Mouse (Mus musculus): Measurements from ENCODE around the gene Catsper4. TPM values are rescaled to one million over a fixed set of nuclear protein-coding genes. Genes with fewer than 3 reads are reported as not detected.

Gene Catsper4
- polyA plus RNA-seq, 1 experiment from 2014 or later: 0.60 TPM

- 78% methylated on average over 2 of the region's 2 CpGs for WGBS
- ATAC-seq: no peak
- Histone ChIP-seq H3K4me3 (ENCODE audit: low read length) (no peak overlapping the region), H3K27me3 (replicated peaks; ENCODE audit: control insufficient read depth, insufficient read depth, low read length) (no peaks in the 10 kb centered on the region), H3K36me3 (ENCODE audit: control insufficient read depth, insufficient read depth, low read length) (no peaks in the 10 kb centered on the region), H3K4me1 (ENCODE audit: control insufficient read depth, insufficient read depth, low read length) (no peaks in the 10 kb centered on the region), H3K27ac (ENCODE audit: low read length) (no peak overlapping the region), H3K9ac (ENCODE audit: low read depth, low read length) (no peak overlapping the region), H3K9me3 (ENCODE audit: control insufficient read depth, low read length) (no peaks in the 10 kb centered on the region), H3K4me2 (ENCODE audit: low read depth, low read length) (no peak overlapping the region)
Measured at GRCm38 (mm10) chr4:134199371-134199770, 27.8 kb downstream of the Catsper4 start.

DNA sequence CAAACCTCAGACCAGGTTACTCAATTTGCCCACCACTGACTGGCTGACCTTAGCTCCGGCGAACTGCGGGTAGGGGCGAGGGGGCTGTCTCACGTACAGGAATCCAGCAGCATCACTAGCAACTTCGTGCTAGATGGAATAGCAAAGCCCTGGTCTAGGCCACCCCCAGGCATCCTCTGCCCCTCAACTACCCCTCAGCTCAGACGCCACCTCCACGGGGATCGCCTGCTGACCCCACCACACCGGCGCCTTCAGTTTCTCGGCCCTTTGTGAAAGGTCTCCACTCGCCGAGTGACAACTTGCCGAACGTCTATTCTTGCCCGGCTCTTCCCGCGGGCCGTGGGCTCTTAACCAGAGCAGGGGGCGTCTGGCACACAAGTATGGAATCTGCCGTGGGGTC is 40.9 kb downstream of the Catsper4 start:
- ATAC-seq: no peak
- H3K27ac ChIP-seq (ENCODE audit: low read length): peak overlapping the region; percentile 57

GRCm38 (mm10) chr4:134185569-134185968 is 41.6 kb downstream of the Catsper4 start:
- WGBS: 82% methylated on average over 3 of the region's 3 CpGs
- Histone ChIP-seq H3K4me1 (ENCODE audit: control insufficient read depth, insufficient read depth, low read length) (peaks cover 7% of the 10 kb centered on the region), H3K4me3 (ENCODE audit: low read length) (peak overlapping the region; percentile 79), H3K27me3 (replicated peaks; ENCODE audit: control insufficient read depth, insufficient read depth, low read length) (no peaks in the 10 kb centered on the region), H3K4me2 (ENCODE audit: low read depth, low read length) (peak overlapping the region; percentile 96), H3K9me3 (ENCODE audit: control insufficient read depth, low read length) (no peaks in the 10 kb centered on the region), H3K9ac (ENCODE audit: low read depth, low read length) (peak overlapping the region; percentile 87), H3K36me3 (ENCODE audit: control insufficient read depth, insufficient read depth, low read length) (no peaks in the 10 kb centered on the region), H3K27ac (ENCODE audit: low read length) (no peak overlapping the region)
- no peak for ATAC-seq

More for the DNA sequence above, 40.9 kb downstream of the Catsper4 start:
- Histone ChIP-seq H3K4me2 (ENCODE audit: low read depth, low read length) (peak overlapping the region; percentile 96), H3K4me3 (ENCODE audit: low read length) (peak overlapping the region; percentile 79), H3K9me3 (ENCODE audit: control insufficient read depth, low read length) (no peaks in the 10 kb centered on the region), H3K9ac (ENCODE audit: low read depth, low read length) (peak overlapping the region; percentile 87), H3K36me3 (ENCODE audit: control insufficient read depth, insufficient read depth, low read length) (no peaks in the 10 kb centered on the region), H3K27me3 (replicated peaks; ENCODE audit: control insufficient read depth, insufficient read depth, low read length) (no peaks in the 10 kb centered on the region), H3K4me1 (ENCODE audit: control insufficient read depth, insufficient read depth, low read length) (peaks cover 7% of the 10 kb centered on the region)
- under 1% methylated on average over 22 of the region's 22 CpGs for WGBS

DNA sequence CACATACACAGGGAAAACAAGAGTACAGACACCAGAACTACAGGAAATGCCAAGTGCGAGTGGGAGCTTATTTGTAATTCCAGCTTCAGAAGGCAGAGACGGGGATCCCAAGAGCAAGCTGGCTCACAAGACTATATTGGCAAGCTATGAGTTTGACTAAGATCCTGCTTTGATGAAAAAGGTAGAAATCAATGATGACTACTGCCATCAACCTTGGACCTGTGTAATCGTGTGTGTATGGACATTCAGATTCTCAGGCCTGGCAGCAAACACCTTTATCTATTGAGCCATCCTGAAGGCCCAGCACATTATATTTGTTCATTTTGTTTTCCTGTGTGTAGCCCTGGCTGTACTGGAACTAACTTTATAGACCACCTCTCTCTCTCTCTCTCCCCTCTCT is 43.5 kb downstream of the Catsper4 start:
- Histone ChIP-seq H3K4me1 (ENCODE audit: control insufficient read depth, insufficient read depth, low read length) (peaks cover 7% of the 10 kb centered on the region), H3K4me2 (ENCODE audit: low read depth, low read length) (no peak overlapping the region), H3K36me3 (ENCODE audit: control insufficient read depth, insufficient read depth, low read length) (no peaks in the 10 kb centered on the region), H3K4me3 (ENCODE audit: low read length) (no peak overlapping the region), H3K27ac (ENCODE audit: low read length) (no peak overlapping the region), H3K9me3 (ENCODE audit: control insufficient read depth, low read length) (no peaks in the 10 kb centered on the region), H3K9ac (ENCODE audit: low read depth, low read length) (no peak overlapping the region), H3K27me3 (replicated peaks; ENCODE audit: control insufficient read depth, insufficient read depth, low read length) (no peaks in the 10 kb centered on the region)
- ATAC-seq: no peak
- 63% methylated on average over 3 of the region's 3 CpGs for WGBS

DNA sequence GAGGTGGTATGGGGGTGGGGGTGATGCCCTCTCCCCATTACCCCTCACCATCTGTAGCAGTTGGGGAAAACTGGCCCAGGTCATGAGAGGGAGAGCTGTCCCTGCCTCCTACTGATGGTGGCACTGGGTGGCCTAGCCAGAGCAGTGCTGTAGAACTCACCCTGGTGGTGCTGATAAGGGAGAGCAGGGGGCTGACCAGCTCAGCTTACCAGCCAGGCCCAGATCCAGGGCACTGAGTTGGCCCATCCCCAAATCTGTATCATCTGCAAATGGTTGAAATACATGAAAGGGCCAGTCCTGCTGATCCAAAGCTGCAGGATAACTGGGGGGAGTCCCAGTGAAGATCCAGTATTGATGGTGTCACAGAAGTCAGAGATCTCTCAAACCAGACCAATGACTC is 45.4 kb downstream of the Catsper4 start:
- peaks cover 7% of the 10 kb centered on the region for H3K4me1 ChIP-seq (ENCODE audit: control insufficient read depth, insufficient read depth, low read length)
- no peak for ATAC-seq

GRCm38 (mm10) chr4:134181112-134181511 is 46.1 kb downstream of the Catsper4 start:
- Histone ChIP-seq H3K9me3 (ENCODE audit: control insufficient read depth, low read length) (no peaks in the 10 kb centered on the region), H3K4me3 (ENCODE audit: low read length) (no peak overlapping the region), H3K9ac (ENCODE audit: low read depth, low read length) (no peak overlapping the region), H3K27ac (ENCODE audit: low read length) (no peak overlapping the region), H3K4me1 (ENCODE audit: control insufficient read depth, insufficient read depth, low read length) (peaks cover 7% of the 10 kb centered on the region), H3K4me2 (ENCODE audit: low read depth, low read length) (no peak overlapping the region), H3K36me3 (ENCODE audit: control insufficient read depth, insufficient read depth, low read length) (no peaks in the 10 kb centered on the region), H3K27me3 (replicated peaks; ENCODE audit: control insufficient read depth, insufficient read depth, low read length) (no peaks in the 10 kb centered on the region)
- peak; percentile 39; the same call in 1 of the 2 replicates for ATAC-seq
- WGBS: 90% methylated on average over 1 of the region's 1 CpGs

More for the DNA sequence above, 45.4 kb downstream of the Catsper4 start:
- H3K9me3 ChIP-seq (ENCODE audit: control insufficient read depth, low read length): no peaks in the 10 kb centered on the region
- H3K9ac ChIP-seq (ENCODE audit: low read depth, low read length): no peak overlapping the region
- H3K4me2 ChIP-seq (ENCODE audit: low read depth, low read length): no peak overlapping the region
- no peak overlapping the region for H3K4me3 ChIP-seq (ENCODE audit: low read length)
- no peaks in the 10 kb centered on the region for H3K27me3 ChIP-seq (replicated peaks; ENCODE audit: control insufficient read depth, insufficient read depth, low read length)
- H3K27ac ChIP-seq (ENCODE audit: low read length): no peak overlapping the region
- no peaks in the 10 kb centered on the region for H3K36me3 ChIP-seq (ENCODE audit: control insufficient read depth, insufficient read depth, low read length)

GRCm38 (mm10) chr4:134172391-134172790 is 54.8 kb downstream of the Catsper4 start:
- Histone ChIP-seq H3K36me3 (ENCODE audit: control insufficient read depth, insufficient read depth, low read length) (no peaks in the 10 kb centered on the region), H3K9ac (ENCODE audit: low read depth, low read length) (no peak overlapping the region), H3K4me2 (ENCODE audit: low read depth, low read length) (no peak overlapping the region), H3K9me3 (ENCODE audit: control insufficient read depth, low read length) (no peaks in the 10 kb centered on the region), H3K4me3 (ENCODE audit: low read length) (no peak overlapping the region), H3K27me3 (replicated peaks; ENCODE audit: control insufficient read depth, insufficient read depth, low read length) (no peaks in the 10 kb centered on the region), H3K27ac (ENCODE audit: low read length) (no peak overlapping the region), H3K4me1 (ENCODE audit: control insufficient read depth, insufficient read depth, low read length) (no peaks in the 10 kb centered on the region)
- no peak for ATAC-seq
- WGBS: 68% methylated on average over 3 of the region's 3 CpGs

GRCm38 (mm10) chr4:134166906-134167305 is 60.3 kb downstream of the Catsper4 start:
- Histone ChIP-seq H3K4me3 (ENCODE audit: low read length) (no peak overlapping the region), H3K27ac (ENCODE audit: low read length) (no peak overlapping the region), H3K4me1 (ENCODE audit: control insufficient read depth, insufficient read depth, low read length) (0 out of 2 replicates have a peak, but pooled peaks cover 5% of the 10 kb centered on the region), H3K36me3 (ENCODE audit: control insufficient read depth, insufficient read depth, low read length) (no peaks in the 10 kb centered on the region), H3K27me3 (replicated peaks; ENCODE audit: control insufficient read depth, insufficient read depth, low read length) (no peaks in the 10 kb centered on the region), H3K9me3 (ENCODE audit: control insufficient read depth, low read length) (no peaks in the 10 kb centered on the region), H3K9ac (ENCODE audit: low read depth, low read length) (no peak overlapping the region), H3K4me2 (ENCODE audit: low read depth, low read length) (no peak overlapping the region)
- ATAC-seq: no peak
- 94% methylated on average over 3 of the region's 3 CpGs for WGBS

GRCm38 (mm10) chr4:134165548-134166465 is 61.4 kb downstream of the Catsper4 start:
- peak overlapping the region; percentile 48; the same call in 1 of the 2 replicates for H3K27ac ChIP-seq (ENCODE audit: low read length)

More at GRCm38 (mm10) chr4:134165548-134166465, 61.4 kb downstream of the Catsper4 start:
- Histone ChIP-seq H3K9me3 (ENCODE audit: control insufficient read depth, low read length) (no peaks in the 10 kb centered on the region), H3K4me3 (ENCODE audit: low read length) (no peak overlapping the region), H3K4me1 (ENCODE audit: control insufficient read depth, insufficient read depth, low read length) (0 out of 2 replicates have a peak, but pooled peaks cover 5% of the 10 kb centered on the region), H3K9ac (ENCODE audit: low read depth, low read length) (no peak overlapping the region), H3K27me3 (replicated peaks; ENCODE audit: control insufficient read depth, insufficient read depth, low read length) (no peaks in the 10 kb centered on the region), H3K4me2 (ENCODE audit: low read depth, low read length) (no peak overlapping the region), H3K36me3 (ENCODE audit: control insufficient read depth, insufficient read depth, low read length) (no peaks in the 10 kb centered on the region)
- WGBS: 84% methylated on average over 3 of the region's 3 CpGs
- peak; percentile 50 for ATAC-seq
